Mouse (Mus musculus): Measurements from ENCODE around the gene Grk6. TPM values are rescaled to one million over a fixed set of nuclear protein-coding genes. Genes with fewer than 3 reads are reported as not detected.

Grk6 gene
- total RNA-seq, 2 experiments from 2014 or later = 64.0 to 68.0 TPM

DNA sequence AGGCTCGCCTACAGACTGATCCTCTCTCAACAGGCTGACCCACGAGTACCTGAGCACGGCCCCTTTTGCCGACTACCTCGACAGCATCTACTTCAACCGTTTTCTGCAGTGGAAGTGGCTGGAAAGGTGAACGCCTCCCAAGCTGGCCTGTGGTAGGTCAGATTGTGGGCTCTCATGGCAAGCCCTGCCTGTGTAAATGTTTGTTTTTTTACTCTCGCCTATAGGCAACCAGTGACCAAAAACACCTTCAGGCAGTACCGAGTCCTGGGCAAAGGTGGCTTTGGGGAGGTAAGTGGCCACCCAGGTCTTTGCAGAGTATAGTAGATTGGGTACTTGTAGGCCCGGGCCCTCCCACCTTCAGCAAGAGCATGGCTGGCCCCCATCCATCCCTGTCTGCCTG is 6.4 kb downstream of the Grk6 start:
- intact Hi-C loops (cut with DNase I) = no loop called here
- DNase-seq (ENCODE audit: low spot score in 2 of 2) = no peak

DNA sequence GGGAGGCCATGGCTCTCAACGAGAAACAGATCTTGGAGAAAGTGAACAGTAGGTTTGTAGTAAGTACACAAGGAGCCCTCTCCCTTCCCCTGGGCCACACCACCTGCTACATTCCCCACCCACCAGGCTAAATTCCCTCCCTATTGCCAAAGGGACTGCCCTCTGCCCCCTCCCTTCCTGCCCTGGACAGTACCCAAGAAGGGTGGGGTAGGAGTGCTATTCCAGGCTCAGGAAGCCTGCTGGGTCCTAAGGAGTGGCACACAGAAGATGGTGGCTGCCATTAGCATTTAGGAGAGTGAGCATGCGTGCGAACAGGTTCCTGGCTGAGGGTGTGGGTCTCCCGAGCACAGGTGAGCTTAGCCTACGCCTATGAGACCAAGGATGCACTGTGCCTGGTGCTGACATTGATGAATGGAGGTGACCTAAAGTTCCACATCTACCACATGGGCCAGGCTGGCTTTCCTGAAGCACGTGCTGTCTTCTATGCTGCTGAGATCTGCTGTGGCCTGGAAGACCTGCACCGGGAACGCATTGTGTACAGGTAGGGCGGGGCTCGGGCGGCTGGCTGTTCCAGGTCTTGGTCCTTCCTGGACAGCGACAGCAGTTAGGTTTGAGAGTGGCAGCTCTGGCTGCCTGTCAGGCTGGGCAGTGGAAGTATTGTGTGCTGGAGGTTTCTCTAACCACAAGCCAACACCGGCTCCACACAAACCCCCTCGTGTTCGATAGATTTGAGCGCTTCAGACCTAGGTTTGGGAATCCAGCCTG is 7.1 kb downstream of the Grk6 start:
- intact Hi-C loops (cut with DNase I) = no loop called here
- DNase-seq (ENCODE audit: low spot score in 2 of 2) = no peak

DNA sequence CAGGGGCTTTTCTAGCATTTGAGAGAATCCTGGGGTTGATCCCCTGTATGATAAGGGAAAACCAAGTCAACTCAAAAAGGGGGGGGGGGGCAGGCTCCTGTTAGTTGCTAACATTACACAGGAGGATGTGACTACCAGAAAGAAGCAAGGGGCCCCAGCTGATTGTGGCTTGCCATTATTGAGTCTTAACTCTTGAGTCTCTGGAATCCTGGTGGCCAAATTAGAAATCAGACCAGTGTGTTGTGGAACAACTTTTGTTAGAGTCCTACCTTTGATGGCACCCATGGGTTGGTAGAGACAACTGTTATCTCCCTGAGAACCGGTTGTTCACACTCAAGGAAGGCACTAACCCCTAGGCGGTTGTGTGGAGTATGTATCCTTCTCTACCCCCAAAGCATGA is 18.1 kb downstream of the Grk6 start:
- intact Hi-C loops (cut with DNase I) = no loop called here
- no peak for DNase-seq (ENCODE audit: low spot score in 2 of 2)

DNA sequence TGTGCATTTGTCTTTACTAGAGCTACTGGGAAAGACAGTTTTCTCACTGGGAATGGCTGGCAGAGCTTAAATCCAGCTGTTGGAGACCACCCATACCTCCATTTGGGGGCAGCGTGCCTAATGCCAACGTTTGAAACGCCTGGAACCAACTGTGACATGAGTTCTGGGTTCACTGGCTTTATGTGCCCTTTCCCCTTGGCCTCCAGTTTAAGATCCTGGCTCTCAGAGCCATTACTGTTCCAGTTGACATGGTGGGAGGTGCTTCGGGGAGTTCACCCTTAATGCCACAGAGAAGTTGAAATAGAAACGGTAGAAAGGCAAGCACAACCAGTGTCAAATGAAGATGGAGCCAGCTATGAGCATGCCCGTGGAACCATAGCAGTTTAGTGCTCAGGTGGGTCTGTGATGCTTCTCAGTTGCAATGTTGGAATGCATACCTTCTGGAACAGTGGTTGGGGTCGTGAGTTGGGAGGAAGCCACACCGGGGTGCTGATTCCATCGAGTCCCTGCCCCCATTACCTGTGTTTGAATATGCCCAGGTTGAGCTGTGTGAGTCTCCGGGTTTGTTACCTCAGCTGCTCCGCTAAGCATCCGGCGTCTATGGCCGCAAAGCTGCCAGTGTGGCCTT is 18.6 kb downstream of the Grk6 start:
- intact Hi-C loops (cut with DNase I) = loop anchor here (2.0 kb wide), 1 partner anchor 19 kb away; the partner anchor contains the start of gene Grk6
- peak in 1 of 2 experiments; percentile 35 for DNase-seq (ENCODE audit: low spot score in 2 of 2)

DNA sequence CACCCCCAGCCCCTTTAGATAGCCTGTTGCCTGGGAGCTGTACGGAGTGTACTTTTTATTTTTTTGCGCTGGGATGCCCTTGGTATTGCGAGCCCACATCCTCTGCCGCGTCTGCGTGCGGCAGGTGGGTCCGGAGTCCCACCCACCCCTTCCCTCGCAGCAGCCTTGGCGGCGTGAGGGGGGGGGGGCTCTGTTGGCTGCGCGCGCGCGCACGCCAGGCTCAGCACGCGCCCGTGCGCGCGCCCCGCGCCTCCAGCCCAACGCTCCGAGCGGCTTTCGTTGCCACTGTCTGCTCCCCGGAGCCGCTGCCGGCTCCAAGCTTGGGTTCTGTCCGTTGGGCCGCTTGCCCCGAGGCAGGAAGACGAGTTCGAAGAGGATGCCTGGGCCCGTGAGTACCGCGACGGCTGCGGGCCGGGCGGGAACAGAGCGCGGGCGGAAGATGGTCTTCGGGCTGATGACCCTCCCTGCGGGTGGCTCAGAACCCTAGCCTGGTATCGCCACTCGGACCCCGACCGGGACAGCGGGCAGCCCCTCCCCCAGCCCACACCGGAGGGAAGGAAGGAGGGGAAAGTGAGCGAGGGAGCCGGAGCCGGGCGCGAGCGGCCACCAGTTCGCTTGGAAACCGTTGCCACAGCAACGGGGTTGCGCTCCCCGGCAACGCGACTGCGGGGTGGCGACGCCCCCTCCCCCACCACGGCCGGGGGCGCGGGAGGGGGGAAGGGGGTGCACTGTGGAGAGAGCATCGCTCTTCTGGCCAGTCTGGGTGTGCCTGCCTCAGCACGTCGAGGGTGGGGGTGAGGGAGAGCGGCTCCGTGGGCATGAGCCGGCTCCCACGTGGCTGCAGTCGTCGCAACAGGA is 19.4 kb downstream of the Grk6 start, which contains the start of gene Prr7:
Prr7 (plus strand) TSS at position 241 of the 858 bp plus-strand sequence.
- intact Hi-C loops (cut with DNase I) = loop anchor here (2.0 kb wide), 1 partner anchor 19 kb away; the partner anchor contains the start of gene Grk6

DNA sequence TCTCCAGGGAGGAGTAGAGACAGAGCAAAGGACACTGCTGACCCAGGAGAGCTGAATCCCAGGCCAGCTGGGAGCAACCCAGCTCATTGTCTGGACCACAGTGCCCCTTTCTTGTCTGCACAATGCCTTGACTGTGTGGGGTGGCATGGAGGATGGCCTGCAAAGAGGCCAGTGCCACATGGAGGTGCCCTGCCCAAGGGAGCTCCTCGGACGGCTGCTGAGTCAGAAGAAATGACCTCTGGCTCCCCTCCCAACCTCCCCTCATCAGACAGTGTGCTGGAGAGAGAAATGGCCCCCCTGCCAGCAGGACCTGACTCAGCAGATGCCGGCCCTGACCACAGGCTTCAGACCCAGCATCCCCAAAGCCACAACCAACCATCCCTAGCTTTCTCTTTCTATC is 20.3 kb downstream of the Grk6 start:
- DNase-seq (ENCODE audit: low spot score in 2 of 2) = peak in 1 of 2 experiments; percentile 49
- intact Hi-C loops (cut with DNase I) = loop anchor here (2.0 kb wide), 1 partner anchor 20 kb away; the partner anchor contains the start of gene Grk6

More for the DNA sequence above, 19.4 kb downstream of the Grk6 start, which contains the start of gene Prr7:
- peak; percentile 73 to 82 for DNase-seq (ENCODE audit: low spot score in 2 of 2)

DNA sequence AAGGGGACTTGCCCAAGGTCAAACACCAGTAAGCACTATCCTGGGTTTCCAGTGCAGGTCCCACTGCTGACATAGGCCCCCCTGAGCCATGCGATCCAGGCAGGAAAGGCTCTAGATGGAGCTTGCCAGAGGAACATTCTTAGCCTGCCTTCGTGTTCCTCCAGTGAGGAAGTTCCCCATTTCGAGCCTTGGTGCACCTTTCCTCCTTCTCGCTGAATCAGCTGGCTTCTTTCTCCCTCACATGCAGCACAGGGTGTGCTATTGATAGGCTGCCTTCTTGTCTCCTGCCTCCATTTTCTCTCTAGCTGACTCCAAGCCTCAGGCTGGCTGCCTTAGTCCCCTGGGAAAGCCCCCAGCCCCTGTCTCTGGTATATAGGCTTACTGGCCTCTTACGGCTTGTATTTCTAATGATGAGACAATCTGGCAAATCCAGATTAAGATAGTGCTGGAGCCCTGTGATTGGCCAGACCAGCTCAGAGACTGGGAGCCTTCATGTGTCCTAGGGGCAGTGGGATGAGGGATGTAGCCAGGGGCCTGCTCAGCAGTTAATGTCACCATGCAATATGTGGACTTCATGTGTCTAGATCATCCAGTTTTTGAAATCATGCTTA is 21.1 kb downstream of the Grk6 start:
- intact Hi-C loops (cut with DNase I) = loop anchor here (2.0 kb wide), 2 partner anchors 21 to 139 kb away; partner anchors contain the start of gene Grk6

DNA sequence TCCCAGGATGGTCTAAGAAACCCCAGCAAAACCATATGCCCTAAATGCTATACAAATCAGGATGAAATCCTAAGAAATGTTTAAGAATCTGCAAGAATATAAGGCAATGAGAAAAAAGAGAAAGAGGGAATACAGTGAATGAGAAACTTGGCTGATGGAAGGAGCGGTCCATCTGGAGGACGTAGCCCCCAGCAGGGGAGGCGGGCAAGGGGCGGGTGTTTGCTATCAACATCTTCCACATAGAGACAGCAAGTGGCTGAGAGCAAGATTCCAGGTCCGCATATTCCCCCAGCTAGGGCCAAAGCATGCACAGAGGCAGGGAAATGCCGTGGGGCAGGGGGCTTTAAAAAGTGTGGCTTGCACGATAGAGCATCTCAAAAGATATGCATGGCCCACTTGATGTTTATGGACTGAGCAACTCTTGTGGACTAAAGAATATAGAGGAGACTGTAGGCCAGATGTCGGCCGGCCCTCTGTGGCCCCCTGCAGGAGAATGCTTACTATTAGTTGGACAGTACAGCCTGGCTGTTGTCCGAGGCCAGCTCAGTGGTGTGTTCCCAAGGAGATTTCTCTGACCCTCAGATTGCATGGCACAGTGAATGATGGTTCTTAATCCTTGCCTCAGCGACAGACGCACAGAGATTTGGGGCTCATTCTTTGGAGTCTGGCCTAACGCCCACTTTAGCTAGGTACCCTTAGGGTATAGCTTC is 24.1 kb downstream of the Grk6 start:
- no peak for DNase-seq (ENCODE audit: low spot score in 2 of 2)
- intact Hi-C loops (cut with DNase I) = no loop called here

More for the DNA sequence above, 21.1 kb downstream of the Grk6 start:
- peak in 1 of 2 experiments; percentile 64 for DNase-seq (ENCODE audit: low spot score in 2 of 2)

DNA sequence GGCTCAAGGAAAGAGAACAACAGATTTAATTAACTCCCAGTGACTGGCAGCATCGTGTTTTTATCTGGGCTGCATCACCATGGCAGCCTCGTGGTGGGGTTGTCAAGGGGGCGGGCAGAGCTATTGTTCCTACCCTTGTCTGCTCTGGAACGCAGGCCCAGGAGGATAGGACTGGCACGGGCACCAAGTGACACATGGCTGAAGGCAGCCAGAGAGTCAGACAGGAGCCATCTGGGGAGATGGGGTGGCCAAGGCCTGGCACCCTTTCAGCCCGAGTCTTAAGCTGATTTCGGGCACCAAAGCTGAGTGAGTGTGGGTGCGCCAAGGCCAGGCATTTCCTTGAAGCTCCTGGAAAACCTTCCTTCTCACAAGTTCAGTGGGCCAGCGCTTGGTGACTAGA is 25.5 kb downstream of the Grk6 start:
- DNase-seq (ENCODE audit: low spot score in 2 of 2) = peak in 1 of 2 experiments; percentile 67
- intact Hi-C loops (cut with DNase I) = loop anchor here (2.0 kb wide), 1 partner anchor 66 kb away; no protein-coding TSS in a partner anchor

DNA sequence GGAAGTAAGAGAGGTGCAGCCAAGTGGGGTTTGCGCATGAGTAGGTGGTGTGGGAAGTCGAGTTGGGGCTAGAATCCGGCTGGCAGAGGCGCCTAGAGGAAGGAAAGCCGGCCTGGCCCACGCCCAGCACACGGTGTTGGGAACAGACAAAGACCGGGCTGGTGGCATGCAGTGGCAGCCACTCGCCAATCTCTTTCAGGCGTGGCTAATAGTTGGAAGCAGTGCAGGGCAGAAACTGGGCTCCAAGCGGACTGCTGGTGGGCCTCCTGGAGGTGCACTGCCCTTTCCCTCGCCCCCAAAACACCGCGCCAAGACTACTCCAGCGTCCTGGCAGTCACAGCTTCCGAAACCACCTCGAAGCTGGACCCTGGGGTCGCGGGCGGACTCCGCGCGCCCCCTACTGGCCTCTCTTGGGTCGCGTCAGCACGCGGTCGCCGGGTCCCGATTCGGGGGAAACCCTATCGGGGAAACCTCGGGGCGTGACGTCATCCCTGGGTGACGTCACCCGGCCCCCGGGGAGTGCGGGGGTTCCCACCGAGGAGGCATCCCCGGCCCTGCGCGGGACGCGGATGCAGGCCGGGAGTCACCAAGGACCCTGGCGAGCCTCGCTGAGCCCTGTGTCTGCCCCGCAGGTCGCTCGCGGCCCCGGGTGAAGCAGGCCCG is 26.4 kb downstream of the Grk6 start:
- intact Hi-C loops (cut with DNase I) = loop anchor here (1.0 to 2.0 kb wide), 2 partner anchors 53 to 66 kb away; no protein-coding TSS in a partner anchor
- DNase-seq (ENCODE audit: low spot score in 2 of 2) = peak; percentile 81 to 83

DNA sequence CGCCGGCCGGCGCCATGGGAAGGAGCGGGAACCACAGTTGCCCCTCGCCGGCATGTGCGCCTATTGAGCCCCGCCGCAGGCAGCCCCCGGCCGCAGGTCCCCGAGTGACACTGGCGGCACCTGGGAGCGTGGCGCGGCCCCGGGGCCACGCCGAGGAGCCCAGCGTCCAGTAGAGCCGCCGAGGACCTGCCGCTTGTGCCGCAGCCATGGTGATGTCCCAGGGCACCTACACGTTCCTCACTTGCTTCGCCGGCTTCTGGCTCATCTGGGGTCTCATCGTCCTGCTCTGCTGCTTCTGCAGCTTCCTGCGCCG is 26.9 kb downstream of the Grk6 start:
- no peak for DNase-seq (ENCODE audit: low spot score in 2 of 2)
- intact Hi-C loops (cut with DNase I) = loop anchor here (1.0 to 2.0 kb wide), 2 partner anchors 53 to 67 kb away; no protein-coding TSS in a partner anchor

DNA sequence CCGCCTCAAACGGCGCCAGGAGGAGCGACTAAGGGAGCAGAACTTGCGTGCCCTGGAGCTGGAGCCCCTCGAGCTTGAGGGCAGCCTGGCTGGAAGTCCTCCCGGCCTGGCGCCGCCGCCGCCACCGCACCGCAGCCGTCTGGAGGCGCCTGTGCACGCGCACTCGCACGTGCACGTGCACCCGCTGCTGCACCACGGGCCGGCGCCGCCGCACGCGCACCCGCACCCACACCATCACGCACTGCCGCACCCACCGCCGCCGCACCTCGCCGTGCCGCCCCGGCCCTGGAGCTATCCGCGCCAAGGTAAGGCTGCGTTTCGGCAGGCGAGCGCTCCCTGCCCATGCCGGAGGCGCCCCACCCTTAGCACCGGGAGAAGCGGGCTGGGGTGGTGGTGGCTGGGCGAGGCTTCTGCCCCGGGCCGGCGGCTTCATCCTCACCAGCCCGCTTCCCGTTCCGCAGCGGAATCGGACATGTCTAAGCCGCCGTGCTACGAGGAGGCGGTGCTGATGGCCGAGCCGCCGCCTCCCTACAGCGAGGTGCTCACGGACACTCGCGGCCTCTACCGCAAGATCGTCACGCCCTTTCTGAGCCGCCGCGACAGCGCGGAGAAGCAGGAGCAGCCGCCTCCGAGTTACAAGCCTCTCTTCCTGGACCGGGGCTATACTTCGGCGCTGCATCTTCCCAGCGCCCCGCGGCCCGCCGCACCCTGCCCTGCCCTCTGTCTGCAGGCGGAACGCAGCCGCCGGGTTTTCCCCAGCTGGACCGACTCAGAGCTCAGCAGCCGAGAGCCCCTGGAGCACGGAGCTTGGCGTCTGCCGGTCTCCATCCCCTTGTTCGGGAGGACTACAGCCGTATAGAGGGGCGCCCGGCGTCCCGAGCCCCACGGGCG is 27.5 kb downstream of the Grk6 start:
- peak; percentile 84 to 86 for DNase-seq (ENCODE audit: low spot score in 2 of 2)
- intact Hi-C loops (cut with DNase I) = no loop called here

DNA sequence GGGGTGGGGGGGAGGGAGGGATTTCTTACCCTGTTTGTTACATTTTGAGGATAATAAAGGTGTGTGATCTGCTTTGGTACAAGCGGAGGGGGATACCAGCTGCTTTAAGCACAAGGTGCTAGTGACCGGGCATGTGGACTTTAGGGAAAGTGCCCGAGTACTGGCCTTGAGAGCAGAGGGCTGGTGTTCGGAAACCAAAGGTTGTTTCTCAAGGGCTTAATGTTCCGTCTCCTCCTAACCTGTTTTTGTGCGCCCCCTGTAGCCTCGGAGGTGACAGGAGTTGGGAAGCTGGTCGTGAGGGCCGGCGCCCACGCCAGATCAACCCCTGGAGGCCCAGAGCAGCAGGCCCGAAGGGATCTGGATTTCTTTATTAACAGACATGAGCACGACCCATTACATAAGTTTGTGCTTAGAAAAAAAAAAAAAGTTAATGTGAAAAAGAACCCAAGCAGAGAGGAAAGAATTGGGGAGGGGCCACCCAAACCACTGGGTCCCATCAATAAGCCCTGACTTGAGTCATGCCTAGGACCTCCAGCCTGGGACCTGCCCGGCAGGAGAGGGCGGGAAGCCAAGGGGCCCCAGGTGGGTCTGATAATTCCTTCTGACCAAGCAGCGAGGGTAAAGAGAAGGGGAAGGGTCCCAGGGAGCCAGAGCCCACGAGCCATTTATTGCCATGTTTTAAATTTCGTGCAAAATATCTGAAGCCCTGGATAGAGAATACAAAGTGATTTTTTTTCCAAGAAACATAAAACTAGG is 28.4 kb downstream of the Grk6 start:
- peak in 1 of 2 experiments; percentile 43 for DNase-seq (ENCODE audit: low spot score in 2 of 2)
- intact Hi-C loops (cut with DNase I) = no loop called here

DNA sequence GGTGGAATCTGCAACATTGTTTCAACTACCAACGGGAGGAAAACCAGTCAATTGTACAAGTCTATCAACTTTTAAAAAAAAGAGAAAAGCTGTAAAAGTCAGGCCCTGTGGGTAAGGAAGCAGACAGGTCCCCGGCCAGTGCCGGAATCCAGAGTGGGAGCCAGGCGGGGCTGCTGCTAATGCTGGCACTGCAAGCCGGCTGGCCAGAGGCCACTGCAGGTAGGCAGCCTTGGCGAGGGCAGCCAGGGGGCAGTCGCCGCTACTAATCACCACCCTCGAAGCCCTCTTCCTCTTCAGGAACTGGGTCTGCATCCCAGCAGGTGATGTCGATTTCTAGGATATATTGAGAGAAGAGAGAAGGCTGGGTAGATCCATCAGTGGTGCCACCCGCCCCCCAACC is 29.1 kb downstream of the Grk6 start:
- intact Hi-C loops (cut with DNase I) = no loop called here
- DNase-seq (ENCODE audit: low spot score in 2 of 2) = peak in 1 of 2 experiments; percentile 43

DNA sequence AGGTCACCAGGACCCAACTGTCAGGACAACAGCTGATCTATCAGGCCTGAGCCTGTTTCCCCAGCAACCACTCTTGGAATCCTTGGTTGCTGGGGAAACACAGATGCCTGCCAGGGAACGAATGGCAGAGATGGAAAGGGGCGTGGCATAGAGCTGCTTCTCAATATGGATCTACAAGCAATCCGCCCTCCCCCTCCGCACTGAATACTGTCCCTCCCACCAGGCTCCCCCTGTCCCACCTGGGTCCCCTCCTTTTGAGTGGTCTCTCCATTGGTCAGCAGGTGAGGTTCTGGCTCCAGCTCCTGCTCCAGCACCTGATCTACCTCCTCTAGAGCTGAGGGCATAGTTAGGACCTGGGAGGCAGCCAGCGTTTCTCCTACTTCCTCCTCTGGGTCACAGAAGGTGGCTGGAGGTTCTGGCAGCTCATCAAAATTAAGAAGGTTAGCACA is 29.8 kb downstream of the Grk6 start:
- DNase-seq (ENCODE audit: low spot score in 2 of 2) = peak; percentile 81 to 89
- intact Hi-C loops (cut with DNase I) = no loop called here

DNA sequence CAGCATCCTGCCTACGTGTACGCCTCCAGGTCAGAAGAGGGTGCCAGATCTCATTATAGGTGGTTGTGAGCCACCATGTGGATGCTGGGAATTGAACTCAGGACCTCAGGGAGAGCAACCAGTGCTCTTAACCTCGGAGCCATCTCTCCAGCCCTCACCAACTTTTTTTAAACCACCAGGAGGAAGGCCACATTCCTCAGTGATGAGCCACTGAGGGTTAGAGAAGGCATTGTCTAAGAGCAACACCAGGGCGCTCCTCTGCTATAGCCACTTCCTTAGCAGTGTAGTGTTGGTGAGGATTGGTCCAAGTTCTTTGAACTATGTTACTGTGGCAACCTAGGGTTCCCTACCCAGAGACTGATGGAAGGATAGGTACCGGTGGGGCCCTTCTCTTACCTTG is 30.9 kb downstream of the Grk6 start:
- intact Hi-C loops (cut with DNase I) = no loop called here
- no peak for DNase-seq (ENCODE audit: low spot score in 2 of 2)
